Mouse (Mus musculus) heart, adult 2 months (tissue): Measurements from ENCODE around the gene March9.

ENCODE experiments used
- CTCF ChIP-seq: fragments of 200-600 bp; IDR thresholded peaks from 2 replicates; pipeline ENCODE4 v1.8.1; 2022; ENCODE audit warnings: antibody characterized with exemption, mild to moderate bottlenecking, moderate library complexity
- EP300 ChIP-seq: fragments of 200-500 bp; IDR thresholded peaks from 2 replicates; pipeline ENCODE4 v1.6.1; 2011; ENCODE audit warnings: low read depth, low read length, control low read depth; ENCODE audit not compliant: insufficient read depth
- POLR2A ChIP-seq: fragments of 200-500 bp; IDR thresholded peaks from 2 replicates; pipeline ENCODE4 v1.6.1; 2011; ENCODE audit warnings: mild to moderate bottlenecking, low read depth, low read length, control low read depth; ENCODE audit not compliant: insufficient read depth

- no peak for TF ChIP-seq CTCF
- no peak for TF ChIP-seq POLR2A
- TF ChIP-seq EP300 = no peak
Observed at GRCm38 (mm10) chr10:127108262-127108583, 48.2 kb upstream of the March9 start.
